Mouse (Mus musculus) myocyte (in vitro differentiated cells): Measurements from ENCODE around the gene Klk1b3.
"Not testable (repeated sequence)": the region's sequence is repeated elsewhere in the genome, so short reads cannot be mapped to it uniquely, and the experiment has no call there.

Source experiments
- MYOG ChIP-seq, 3 experiments: IDR thresholded peaks; one replicate each; pipeline ENCODE4 v1.6.1; 2011; ENCODE audit warnings: control low read depth in 2 of 3, low read depth in 2 of 3, mild to moderate bottlenecking in 2 of 3; ENCODE audit not compliant: insufficient read length in 2 of 3, control insufficient read depth in 1 of 3, insufficient read depth in 1 of 3
- POLR2A ChIP-seq: IDR thresholded peaks from one replicate; pipeline ENCODE4 v1.6.1; 2011; ENCODE audit warnings: low read depth, mild to moderate bottlenecking, control low read depth, moderate library complexity; ENCODE audit not compliant: insufficient read length
- TCF12 ChIP-seq: IDR thresholded peaks from one replicate; pipeline ENCODE4 v1.6.1; 2011; ENCODE audit warnings: mild to moderate bottlenecking, control low read depth; ENCODE audit not compliant: poor library complexity, insufficient read depth, severe bottlenecking
- TCF3 ChIP-seq: IDR thresholded peaks from one replicate; pipeline ENCODE4 v1.6.1; 2011; ENCODE audit warnings: low read depth, control low read depth; ENCODE audit not compliant: insufficient read length

DNA sequence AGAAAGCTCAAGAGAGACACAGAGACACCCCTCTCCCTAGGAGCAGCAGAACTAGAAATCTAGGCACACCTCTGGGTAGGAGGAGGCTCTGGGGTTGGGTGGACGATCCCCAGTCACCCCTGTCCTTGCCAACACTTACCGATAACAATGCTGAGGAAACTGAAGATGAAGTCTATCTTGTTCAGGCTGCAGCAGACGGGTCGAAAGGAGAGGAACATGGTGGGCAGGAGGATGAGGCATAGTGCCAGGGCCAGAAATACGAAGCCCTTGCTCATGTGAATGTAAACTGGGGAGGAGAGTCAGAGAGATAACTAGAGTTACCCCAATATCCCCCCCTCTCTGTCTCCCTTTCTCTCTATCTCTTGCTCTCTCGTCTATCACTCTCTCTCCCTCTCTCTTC, 24.3 kb downstream of the Klk1b3 start:
- TF ChIP-seq POLR2A; TCF12; TCF3; MYOG (IDR thresholded peaks at IDR 0.05; ENCODE audit: control insufficient read depth in 1 of 3, insufficient read depth in 1 of 3, insufficient read length in 2 of 3, low read depth in 2 of 3): not testable (repeated sequence)
